Mouse (Mus musculus): ENCODE results near the gene Rnf40.
"Not testable (repeated sequence)": the region's sequence is repeated elsewhere in the genome, so short reads cannot be mapped to it uniquely, and the experiment has no call there.

The Rnf40 gene

GRCm38 (mm10) chr7:127602903-127603302 is 14.3 kb downstream of the Rnf40 start:
- no peak for DNase-seq (ENCODE audit: low spot score)

GRCm38 (mm10) chr7:127604256-127604655 is 15.7 kb downstream of the Rnf40 start:
- DNase-seq (ENCODE audit: low spot score) = no peak

GRCm38 (mm10) chr7:127607150-127607549 is 18.6 kb downstream of the Rnf40 start:
- DNase-seq (ENCODE audit: low spot score) = no peak

- no peak for DNase-seq (ENCODE audit: low spot score)
These were observed 22.4 kb downstream of the Rnf40 start for GRCm38 (mm10) chr7:127611011-127611410.

GRCm38 (mm10) chr7:127611561-127611960 is 23.0 kb downstream of the Rnf40 start:
- DNase-seq (ENCODE audit: low spot score) = no peak

GRCm38 (mm10) chr7:127613501-127613900 is 24.9 kb downstream of the Rnf40 start:
- no peak for DNase-seq (ENCODE audit: low spot score)

- no peak for DNase-seq (ENCODE audit: low spot score)
These were observed 25.5 kb downstream of the Rnf40 start for GRCm38 (mm10) chr7:127614091-127614490.

- DNase-seq (ENCODE audit: low spot score) = no peak
These were observed 25.9 kb downstream of the Rnf40 start for GRCm38 (mm10) chr7:127614511-127614890.

GRCm38 (mm10) chr7:127614891-127615843 is 26.6 kb downstream of the Rnf40 start, which contains the start of gene Zfp629:
TSS of gene Zfp629 (minus strand) at chr7:127615797.
- DNase-seq (ENCODE audit: low spot score) = peak; percentile 78

- no peak for DNase-seq (ENCODE audit: low spot score)
These were observed 27.8 kb downstream of the Rnf40 start for GRCm38 (mm10) chr7:127616336-127616735.

- no peak for DNase-seq (ENCODE audit: low spot score)
These were observed 28.3 kb downstream of the Rnf40 start for GRCm38 (mm10) chr7:127616881-127617280.

GRCm38 (mm10) chr7:127617962-127618361 is 29.4 kb downstream of the Rnf40 start:
- no peak for DNase-seq (ENCODE audit: low spot score)

GRCm38 (mm10) chr7:127618402-127618801 is 29.8 kb downstream of the Rnf40 start:
- DNase-seq (ENCODE audit: low spot score) = not testable (repeated sequence)

GRCm38 (mm10) chr7:127626039-127626438 is 37.5 kb downstream of the Rnf40 start:
- DNase-seq (ENCODE audit: low spot score) = no peak

- DNase-seq (ENCODE audit: low spot score) = no peak
These were observed 37.9 kb downstream of the Rnf40 start for GRCm38 (mm10) chr7:127626471-127626870.

GRCm38 (mm10) chr7:127628646-127629045 is 40.1 kb downstream of the Rnf40 start:
- DNase-seq (ENCODE audit: low spot score) = no peak

GRCm38 (mm10) chr7:127631416-127631815 is 42.8 kb downstream of the Rnf40 start:
- no peak for DNase-seq (ENCODE audit: low spot score)

- DNase-seq (ENCODE audit: low spot score) = peak; percentile 75
These were observed 48.4 kb downstream of the Rnf40 start for GRCm38 (mm10) chr7:127636963-127637362.

GRCm38 (mm10) chr7:127641260-127641659 is 52.7 kb downstream of the Rnf40 start:
- DNase-seq (ENCODE audit: low spot score) = peak; percentile 28

GRCm38 (mm10) chr7:127642254-127642653 is 53.7 kb downstream of the Rnf40 start:
- DNase-seq (ENCODE audit: low spot score) = no peak

- DNase-seq (ENCODE audit: low spot score) = no peak
These were observed 57.8 kb downstream of the Rnf40 start for GRCm38 (mm10) chr7:127646363-127646762.

- not testable (repeated sequence) for DNase-seq (ENCODE audit: low spot score)
These were observed 59.0 kb downstream of the Rnf40 start for GRCm38 (mm10) chr7:127647576-127647975.

- no peak for DNase-seq (ENCODE audit: low spot score)
These were observed 60.1 kb downstream of the Rnf40 start for GRCm38 (mm10) chr7:127648516-127649201.
